Mouse (Mus musculus): ENCODE data around the gene Prdm11.

GRCm38 (mm10) chr2:92982591-92983272, 63.2 kb downstream of the Prdm11 start:
- no peak for TF ChIP-seq POLR2A (IDR thresholded peaks at IDR 0.05; ENCODE audit: extremely low read depth, insufficient read depth, low read length)
- no peak for TF ChIP-seq CTCF (IDR thresholded peaks at IDR 0.05; ENCODE audit: low read depth, low read length)
